Mouse (Mus musculus) intestine, embryonic 16.5 days (tissue): ENCODE measurements around the gene Gm28043. TPM values are rescaled to one million over a fixed set of nuclear protein-coding genes. Genes with fewer than 3 reads are reported as not detected.

ENCODE experiments used
- ATAC-seq: fragments of 200-750 bp; cut with Nextera tagmentation; 2 replicates; pipeline ENCODE4 v1.8.0; 2017; ENCODE audit warnings: moderate TSS enrichment, moderate library complexity
- H3K27ac ChIP-seq: fragments of 300-500 bp; sonication (generic); 2 replicates; pipeline ENCODE4 v1.5.1; 2014; ENCODE audit warnings: mild to moderate bottlenecking, low read length
- H3K27me3 ChIP-seq: fragments of 300-500 bp; sonication (generic); replicated peaks from 2 replicates; pipeline ENCODE4 v1.6.1; 2014; ENCODE audit warnings: low read length, control low read depth, mixed read lengths; ENCODE audit not compliant: control insufficient read depth, insufficient read depth
- H3K36me3 ChIP-seq: fragments of 300-500 bp; sonication (generic); 2 replicates; pipeline ENCODE4 v1.6.1; 2014; ENCODE audit warnings: low read length, control low read depth; ENCODE audit not compliant: control insufficient read depth, insufficient read depth
- H3K4me1 ChIP-seq: fragments of 300-500 bp; sonication (generic); 2 replicates; pipeline ENCODE4 v1.6.1; 2014; ENCODE audit warnings: low read length, control low read depth, mixed read lengths; ENCODE audit not compliant: control insufficient read depth, insufficient read depth
- H3K4me2 ChIP-seq: fragments of 300-500 bp; sonication (generic); 2 replicates; pipeline ENCODE4 v1.6.1; 2014; ENCODE audit warnings: low read depth, low read length, control low read depth
- H3K4me3 ChIP-seq: fragments of 300-500 bp; sonication (generic); 2 replicates; pipeline ENCODE4 v1.5.1; 2014; ENCODE audit warnings: mild to moderate bottlenecking, low read length
- H3K9ac ChIP-seq: fragments of 300-500 bp; sonication (generic); 2 replicates; pipeline ENCODE4 v1.6.1; 2014; ENCODE audit warnings: low read depth, low read length
- H3K9me3 ChIP-seq: fragments of 300-500 bp; sonication (generic); 2 replicates; pipeline ENCODE4 v1.6.1; 2016; ENCODE audit warnings: low read length, control low read depth; ENCODE audit not compliant: control insufficient read depth
- WGBS: fragments of 180-500 bp; shearing (Covaris S2); extraction: QIAGEN DNeasy Blood & Tissue Kit; methylation state at CpG from one replicate; pipeline ENCODE4 v1.1.7; 2014; 5-methylcytosine and 5-hydroxymethylcytosine counted together
- polyA plus RNA-seq: library from polyadenylated mRNA; unstranded; fragments of >200 nt; fragmentation: Nextera tagmentation; extraction: Ambion mirVana; gene quantifications from 2 replicates; pipeline ENCODE4 v1.2.1, GENCODE M21; 2015

The Gm28043 gene
- polyA plus RNA-seq, 1 experiment from 2014 or later: 2.0 TPM

- H3K27me3 ChIP-seq: no peaks in the 10 kb centered on the region
- under 1% methylated on average over 42 of the region's 43 CpGs for WGBS
- H3K36me3 ChIP-seq: no peaks in the 10 kb centered on the region
- H3K9me3 ChIP-seq: no peaks in the 10 kb centered on the region
- H3K4me3 ChIP-seq: peak overlapping the region; percentile 91
- peaks cover 16% of the 10 kb centered on the region for H3K4me1 ChIP-seq
- peak; percentile 65; the same call in 1 of the 2 replicates for ATAC-seq
- H3K4me2 ChIP-seq: peak overlapping the region; percentile 89
- H3K9ac ChIP-seq: peak overlapping the region; percentile 99
- peak overlapping the region; percentile 97 for H3K27ac ChIP-seq
These were observed 412 bp downstream of the Gm28043 start for GRCm38 (mm10) chr17:29615024-29615551.

- peak overlapping the region; percentile 89 for H3K4me2 ChIP-seq
- ATAC-seq: no peak
- no peaks in the 10 kb centered on the region for H3K36me3 ChIP-seq
- H3K27ac ChIP-seq: peak overlapping the region; percentile 97; the same call in 1 of the 2 replicates
- no peaks in the 10 kb centered on the region for H3K9me3 ChIP-seq
- H3K27me3 ChIP-seq: no peaks in the 10 kb centered on the region
- whole genome bisulfite sequencing: 6% methylated on average over 4 of the region's 4 CpGs
- H3K4me3 ChIP-seq: peak overlapping the region; percentile 91
- H3K9ac ChIP-seq: peak overlapping the region; percentile 99
- peaks cover 16% of the 10 kb centered on the region for H3K4me1 ChIP-seq
These were observed 940 bp downstream of the Gm28043 start for GRCm38 (mm10) chr17:29615616-29616015.

GRCm38 (mm10) chr17:29619231-29619630 lies 4.6 kb downstream of the Gm28043 start:
- H3K4me3 ChIP-seq: no peak overlapping the region
- H3K27ac ChIP-seq: no peak overlapping the region
- 90% methylated on average over 3 of the region's 3 CpGs for WGBS
- no peak overlapping the region for H3K9ac ChIP-seq
- no peak for ATAC-seq
- H3K4me2 ChIP-seq: no peak overlapping the region
- peaks cover 11% of the 10 kb centered on the region for H3K36me3 ChIP-seq
- H3K9me3 ChIP-seq: no peaks in the 10 kb centered on the region
- H3K4me1 ChIP-seq: peaks cover 16% of the 10 kb centered on the region
- no peaks in the 10 kb centered on the region for H3K27me3 ChIP-seq

GRCm38 (mm10) chr17:29623488-29623887 lies 8.8 kb downstream of the Gm28043 start:
- H3K36me3 ChIP-seq: peaks cover 20% of the 10 kb centered on the region
- H3K9ac ChIP-seq: no peak overlapping the region
- no peak overlapping the region for H3K4me3 ChIP-seq
- no peaks in the 10 kb centered on the region for H3K9me3 ChIP-seq
- no peak for ATAC-seq
- 86% methylated on average over 8 of the region's 8 CpGs for WGBS
- H3K4me2 ChIP-seq: no peak overlapping the region
- H3K27me3 ChIP-seq: no peaks in the 10 kb centered on the region
- H3K4me1 ChIP-seq: no peaks in the 10 kb centered on the region
- H3K27ac ChIP-seq: no peak overlapping the region

- no peak overlapping the region for H3K9ac ChIP-seq
- WGBS: 93% methylated on average over 9 of the region's 9 CpGs
- no peak overlapping the region for H3K4me3 ChIP-seq
- ATAC-seq: no peak
- no peak overlapping the region for H3K4me2 ChIP-seq
- H3K36me3 ChIP-seq: peaks cover 26% of the 10 kb centered on the region
- no peaks in the 10 kb centered on the region for H3K4me1 ChIP-seq
- no peak overlapping the region for H3K27ac ChIP-seq
- no peaks in the 10 kb centered on the region for H3K27me3 ChIP-seq
- H3K9me3 ChIP-seq: no peaks in the 10 kb centered on the region
These were observed 12.6 kb downstream of the Gm28043 start for GRCm38 (mm10) chr17:29627285-29627684.

GRCm38 (mm10) chr17:29628946-29629345 lies 14.3 kb downstream of the Gm28043 start:
- no peaks in the 10 kb centered on the region for H3K4me1 ChIP-seq
- no peak overlapping the region for H3K27ac ChIP-seq
- no peaks in the 10 kb centered on the region for H3K27me3 ChIP-seq
- H3K9ac ChIP-seq: no peak overlapping the region
- no peak overlapping the region for H3K4me2 ChIP-seq
- no peak for ATAC-seq
- H3K36me3 ChIP-seq: peaks cover 21% of the 10 kb centered on the region
- 94% methylated on average over 5 of the region's 5 CpGs for WGBS
- no peaks in the 10 kb centered on the region for H3K9me3 ChIP-seq
- no peak overlapping the region for H3K4me3 ChIP-seq

- Histone ChIP-seq H3K9me3 (no peaks in the 10 kb centered on the region), H3K9ac (no peak overlapping the region), H3K4me2 (no peak overlapping the region), H3K27ac (no peak overlapping the region), H3K36me3 (peaks cover 21% of the 10 kb centered on the region), H3K27me3 (no peaks in the 10 kb centered on the region), H3K4me1 (no peaks in the 10 kb centered on the region), H3K4me3 (no peak overlapping the region)
- 67% methylated on average over 5 of the region's 5 CpGs for WGBS
- ATAC-seq: peak; percentile 73
These were observed 14.9 kb downstream of the Gm28043 start for GRCm38 (mm10) chr17:29629620-29630019.

GRCm38 (mm10) chr17:29632312-29632711 lies 17.6 kb downstream of the Gm28043 start:
- Histone ChIP-seq H3K4me1 (no peaks in the 10 kb centered on the region), H3K4me2 (no peak overlapping the region), H3K27me3 (no peaks in the 10 kb centered on the region), H3K9ac (no peak overlapping the region), H3K27ac (no peak overlapping the region), H3K4me3 (no peak overlapping the region), H3K9me3 (no peaks in the 10 kb centered on the region), H3K36me3 (peaks cover 25% of the 10 kb centered on the region)
- no peak for ATAC-seq
- 96% methylated on average over 11 of the region's 11 CpGs for WGBS

- Histone ChIP-seq H3K36me3 (peaks cover 31% of the 10 kb centered on the region), H3K4me1 (no peaks in the 10 kb centered on the region), H3K4me2 (no peak overlapping the region), H3K27ac (no peak overlapping the region), H3K27me3 (no peaks in the 10 kb centered on the region), H3K9me3 (no peaks in the 10 kb centered on the region), H3K9ac (no peak overlapping the region), H3K4me3 (no peak overlapping the region)
- WGBS: 88% methylated on average over 8 of the region's 8 CpGs
- no peak for ATAC-seq
These were observed 20.8 kb downstream of the Gm28043 start for GRCm38 (mm10) chr17:29635492-29635891.

GRCm38 (mm10) chr17:29636118-29636517 lies 21.4 kb downstream of the Gm28043 start:
- no peaks in the 10 kb centered on the region for H3K27me3 ChIP-seq
- 67% methylated on average over 5 of the region's 5 CpGs for WGBS

More at GRCm38 (mm10) chr17:29636118-29636517, 21.4 kb downstream of the Gm28043 start:
- Histone ChIP-seq H3K36me3 (peaks cover 32% of the 10 kb centered on the region), H3K27ac (no peak overlapping the region), H3K4me3 (no peak overlapping the region), H3K4me2 (no peak overlapping the region), H3K9me3 (no peaks in the 10 kb centered on the region), H3K4me1 (no peaks in the 10 kb centered on the region), H3K9ac (no peak overlapping the region)
- no peak for ATAC-seq
